Mouse (Mus musculus): ENCODE measurements around the gene Triap1. TPM values are rescaled to one million over a fixed set of nuclear protein-coding genes. Genes with fewer than 3 reads are reported as not detected.

Triap1 gene
- polyA plus RNA-seq, 1 experiment from 2014 or later: 45.9 TPM

DNA sequence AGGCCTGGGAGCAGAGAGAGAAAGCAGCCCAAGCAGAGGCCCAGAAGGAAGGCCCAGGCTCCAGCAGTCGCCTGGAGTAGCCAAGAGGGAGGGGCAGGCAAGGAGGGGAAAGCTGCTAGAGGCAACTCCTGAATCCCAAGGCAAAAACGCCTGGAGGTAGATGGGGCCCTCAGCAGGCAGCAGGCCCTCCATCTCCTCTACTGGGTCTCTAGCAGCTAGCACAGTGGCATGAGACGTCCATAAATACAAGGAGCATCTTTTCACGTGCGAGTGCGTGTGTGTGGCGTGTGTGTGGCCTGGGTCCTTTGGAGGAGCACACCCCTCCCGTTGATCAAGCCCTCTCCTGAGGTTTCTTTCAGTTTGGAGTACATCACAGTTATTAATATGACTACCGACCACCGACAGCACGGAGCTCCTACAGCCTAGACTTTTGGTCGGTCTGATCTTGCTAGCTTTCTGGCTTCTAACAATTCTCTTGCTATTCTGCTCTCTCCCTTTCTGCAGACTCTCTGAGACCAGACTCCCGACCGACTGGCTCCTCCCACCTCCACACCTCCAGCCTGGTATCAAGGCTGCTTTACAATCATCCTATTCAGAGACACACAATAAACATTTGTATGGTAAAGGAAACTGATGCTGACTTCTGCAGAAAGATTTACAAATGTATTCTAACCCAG is 23.9 kb upstream of the Triap1 start:
- no peak for ATAC-seq
- Histone ChIP-seq H3K4me3 (no peak overlapping the region), H3K4me1 (peaks cover 63% of the 10 kb centered on the region), H3K27me3 (replicated peaks) (no peaks in the 10 kb centered on the region), H3K4me2 (peak overlapping the region; percentile 41), H3K9ac (peak overlapping the region; percentile 12; the same call in 1 of the 2 replicates), H3K27ac (peak overlapping the region; percentile 60), H3K9me3 (replicated peaks) (no peaks in the 10 kb centered on the region), H3K36me3 (no peaks in the 10 kb centered on the region)
- 32% methylated on average over 14 of the region's 14 CpGs for WGBS (ENCODE audit: insufficient replicate concordance)

DNA sequence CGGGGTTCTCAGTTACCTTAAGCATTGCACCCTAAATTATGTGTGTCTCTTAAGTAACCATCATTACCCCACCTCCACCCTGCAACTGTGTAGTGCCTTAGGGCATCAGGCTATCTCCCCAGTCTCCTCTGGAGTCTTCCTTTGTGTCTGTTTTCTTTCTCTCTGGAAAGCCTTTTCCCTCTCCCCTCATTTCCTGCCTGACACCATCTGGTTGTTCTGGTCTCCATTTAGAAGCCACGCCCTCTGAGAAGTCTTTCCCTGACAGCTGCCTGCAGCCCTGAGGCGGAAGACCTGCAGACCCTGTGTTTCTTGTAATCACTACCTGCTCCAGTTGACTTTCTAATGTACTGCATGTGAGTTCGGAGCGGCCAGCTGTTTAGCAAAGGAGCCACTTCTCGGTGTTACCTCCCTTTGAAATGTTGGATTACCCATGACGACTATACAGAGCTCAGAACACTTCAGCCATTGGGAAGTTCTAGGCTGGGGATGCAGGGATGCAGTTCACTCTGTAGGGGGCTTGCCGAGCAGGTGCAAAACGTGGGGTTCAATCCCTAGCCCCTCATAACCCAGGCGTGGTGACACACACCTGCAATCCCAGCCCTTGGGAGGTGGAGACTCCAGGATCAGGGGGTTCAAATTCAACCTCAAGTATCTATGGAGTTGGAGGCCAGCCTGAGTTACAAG is 23.2 kb upstream of the Triap1 start:
- Histone ChIP-seq H3K36me3 (no peaks in the 10 kb centered on the region), H3K4me2 (peak overlapping the region; percentile 41), H3K27me3 (replicated peaks) (no peaks in the 10 kb centered on the region), H3K27ac (peak overlapping the region; percentile 60), H3K4me3 (no peak overlapping the region), H3K9ac (peak overlapping the region; percentile 44), H3K4me1 (peaks cover 56% of the 10 kb centered on the region), H3K9me3 (replicated peaks) (no peaks in the 10 kb centered on the region)
- ATAC-seq: no peak
- 13% methylated on average over 10 of the region's 10 CpGs for WGBS (ENCODE audit: insufficient replicate concordance)

DNA sequence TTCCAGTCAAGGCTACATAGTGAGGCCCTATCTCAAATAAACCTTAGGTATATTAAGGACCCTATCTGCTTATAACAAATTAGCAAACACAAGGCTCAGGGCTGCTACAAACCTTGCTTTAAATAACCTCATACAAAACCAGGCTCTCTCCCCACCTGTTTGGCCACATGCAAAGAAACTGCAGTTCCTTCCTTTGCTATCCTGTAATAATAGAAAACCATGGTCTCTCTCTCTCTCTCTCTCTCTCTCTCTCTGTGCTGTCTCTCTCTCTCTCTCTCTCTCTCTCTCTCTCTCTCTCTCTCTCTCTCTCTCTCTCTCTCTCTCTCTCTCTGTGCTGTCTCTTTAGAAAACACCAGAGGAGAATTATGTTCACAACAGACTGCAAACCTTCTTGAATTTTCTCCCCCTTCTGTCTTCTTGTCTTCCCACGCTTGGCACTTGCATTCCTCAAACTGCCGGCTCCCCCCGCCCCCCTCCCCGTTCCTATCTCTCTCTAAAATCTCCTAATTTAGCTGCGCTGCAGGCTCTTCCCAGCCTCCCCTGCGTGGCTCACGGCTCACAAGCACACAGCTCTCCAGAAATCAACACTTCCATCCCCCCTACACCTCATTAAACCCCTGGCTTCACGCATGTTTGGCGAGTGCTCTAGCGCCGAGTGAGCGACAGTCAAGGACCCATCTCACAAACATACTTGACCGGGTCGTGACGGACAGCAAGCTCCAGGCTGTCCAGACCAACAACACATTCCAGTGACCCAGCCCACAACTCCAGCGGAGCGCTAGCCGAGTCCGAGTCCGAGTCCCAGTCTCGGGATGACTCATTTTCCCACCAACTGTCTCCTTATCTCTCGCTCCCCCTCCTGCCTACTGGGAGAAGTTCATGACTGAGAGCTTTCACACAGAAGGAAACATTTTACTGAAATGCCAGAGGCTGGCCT is 21.8 kb upstream of the Triap1 start:
- Histone ChIP-seq H3K9me3 (replicated peaks) (no peaks in the 10 kb centered on the region), H3K27me3 (replicated peaks) (no peaks in the 10 kb centered on the region), H3K4me3 (peak overlapping the region; percentile 55), H3K36me3 (no peaks in the 10 kb centered on the region), H3K27ac (peak overlapping the region; percentile 74), H3K4me2 (peak overlapping the region; percentile 89), H3K4me1 (peaks cover 42% of the 10 kb centered on the region), H3K9ac (peak overlapping the region; percentile 71)
- WGBS (ENCODE audit: insufficient replicate concordance): 1% methylated on average over 22 of the region's 22 CpGs
- peak; percentile 79 for ATAC-seq

DNA sequence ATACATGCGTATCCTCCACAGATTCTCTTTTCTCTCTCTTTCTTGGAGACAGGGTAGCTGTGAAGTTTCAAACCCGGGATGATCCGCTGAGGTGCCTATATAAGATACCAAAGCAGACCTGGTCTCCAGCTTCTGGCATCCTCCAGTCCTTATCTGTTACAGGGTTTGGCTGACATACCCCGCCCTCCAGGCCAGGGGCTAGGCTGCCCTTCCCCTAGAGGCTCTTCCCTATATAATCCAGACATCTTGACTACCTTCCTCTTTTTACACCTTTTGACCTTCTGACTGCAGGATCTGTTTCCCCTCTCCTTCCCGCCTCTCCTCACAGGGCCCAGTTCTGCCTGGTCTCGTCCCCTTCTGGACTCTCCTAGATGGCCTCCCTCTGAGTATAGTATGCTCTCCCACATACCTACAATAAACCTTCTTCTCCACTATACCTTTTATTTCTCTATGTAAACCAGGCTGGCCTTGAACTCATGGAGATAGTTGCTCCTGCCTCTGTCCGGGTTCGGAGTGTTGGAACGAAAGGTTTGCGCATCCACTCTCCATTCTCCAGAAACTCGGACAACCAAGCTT is 14.7 kb upstream of the Triap1 start:
- 9% methylated on average over 11 of the region's 11 CpGs for WGBS (ENCODE audit: insufficient replicate concordance)
- Histone ChIP-seq H3K4me1 (peaks cover 51% of the 10 kb centered on the region), H3K27ac (peak overlapping the region; percentile 96), H3K9ac (peak overlapping the region; percentile 94), H3K9me3 (replicated peaks) (no peaks in the 10 kb centered on the region), H3K4me2 (peak overlapping the region; percentile 87), H3K27me3 (replicated peaks) (no peaks in the 10 kb centered on the region), H3K4me3 (peak overlapping the region; percentile 90), H3K36me3 (peaks cover 26% of the 10 kb centered on the region)
- peak; percentile 85 for ATAC-seq

DNA sequence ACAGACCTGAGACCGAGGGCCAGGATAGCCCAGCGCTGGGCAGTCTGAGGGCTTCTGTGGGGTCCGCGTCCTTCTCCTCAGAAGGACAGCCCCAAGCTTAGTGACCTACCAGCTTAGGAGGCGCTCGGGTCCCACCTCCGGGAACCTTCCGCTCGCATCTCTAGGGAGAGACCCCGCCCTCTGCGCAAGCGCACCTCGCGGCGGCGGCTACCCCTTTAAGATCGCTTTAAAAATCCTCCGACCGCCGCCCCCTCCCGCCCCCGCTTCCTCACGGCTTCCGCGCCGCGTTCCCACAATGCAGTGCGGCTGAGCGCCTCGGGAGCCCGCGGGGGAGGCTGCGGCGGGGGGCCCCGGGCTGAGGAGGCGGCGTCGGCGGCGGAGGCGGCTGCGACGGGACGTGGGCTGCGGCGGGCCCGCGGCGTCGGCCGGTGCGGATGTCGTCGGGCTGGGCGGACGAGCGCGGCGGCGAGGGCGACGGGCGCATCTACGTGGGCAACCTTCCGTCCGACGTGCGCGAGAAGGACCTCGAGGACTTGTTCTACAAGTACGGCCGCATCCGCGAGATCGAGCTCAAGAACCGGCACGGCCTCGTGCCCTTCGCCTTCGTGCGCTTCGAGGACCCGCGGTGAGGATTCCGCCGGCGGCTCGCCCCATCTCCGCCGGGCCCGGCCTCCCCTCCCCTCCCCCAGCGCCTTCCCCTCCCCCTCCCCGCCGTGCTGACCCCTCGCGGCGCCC is 14.0 kb upstream of the Triap1 start, which contains the start of gene Srsf9:
TSS of gene Srsf9 (plus strand) at position 303 of the 735 bp plus-strand sequence.
- peaks cover 58% of the 10 kb centered on the region for H3K4me1 ChIP-seq
- H3K27me3 ChIP-seq (replicated peaks): no peaks in the 10 kb centered on the region
- H3K4me2 ChIP-seq: peak within 1 kb of the TSS; percentile 87
- peak within 1 kb of the TSS; percentile 90 for H3K4me3 ChIP-seq
- H3K9me3 ChIP-seq (replicated peaks): no peaks in the 10 kb centered on the region
- WGBS (ENCODE audit: insufficient replicate concordance): under 1% methylated on average over 89 of the region's 97 CpGs
- H3K9ac ChIP-seq: peak within 1 kb of the TSS; percentile 94
- H3K36me3 ChIP-seq: peaks cover 33% of the 10 kb centered on the region
- peak within 1 kb of the TSS; percentile 96 for H3K27ac ChIP-seq
- peak; percentile 89 for ATAC-seq

DNA sequence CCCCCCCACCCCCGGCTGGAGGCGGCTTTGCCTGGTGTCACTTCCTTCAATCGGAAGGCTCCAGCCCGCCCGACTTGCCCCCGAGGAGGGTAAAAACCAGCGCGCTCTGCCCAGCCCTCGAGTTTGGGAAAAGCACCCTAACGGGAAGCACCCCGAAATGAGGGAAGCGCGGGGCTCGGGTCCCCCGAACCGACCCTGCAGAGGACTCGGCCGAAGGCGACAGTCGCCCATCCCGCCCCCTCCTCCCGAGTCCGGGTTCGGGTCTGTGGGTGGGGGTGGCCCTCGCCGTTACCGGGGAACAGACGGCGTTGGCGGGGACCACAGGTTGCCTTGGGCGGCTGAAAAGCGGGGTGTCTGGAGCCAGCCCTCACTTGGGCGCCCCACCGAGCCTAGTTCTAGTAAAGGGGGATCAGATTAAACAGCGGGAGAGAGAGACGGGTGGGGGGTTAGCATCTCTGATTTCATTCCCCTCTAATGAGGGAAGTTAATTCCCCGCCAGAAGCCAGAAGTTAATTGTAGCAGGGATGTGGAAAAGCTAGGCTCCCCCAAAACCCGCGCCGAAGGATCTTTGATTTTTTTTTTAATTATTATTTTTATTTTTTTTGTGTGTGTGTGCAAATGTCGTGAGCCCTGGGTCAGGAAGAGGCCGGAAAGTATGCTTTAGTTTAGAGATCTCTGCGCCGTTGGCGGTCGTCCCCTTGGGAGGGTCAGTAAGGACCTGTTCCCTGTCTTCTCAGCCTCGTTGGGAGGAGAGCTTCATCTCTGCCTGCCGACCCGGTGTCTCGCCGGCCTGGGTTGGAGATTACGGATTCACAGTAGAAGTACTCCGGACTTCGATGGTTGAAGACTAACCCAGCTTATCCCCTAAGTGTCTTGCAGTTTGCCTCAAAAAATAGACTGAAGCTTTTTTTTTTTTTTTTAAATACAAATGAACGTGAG is 13.1 kb upstream of the Triap1 start:
- Histone ChIP-seq H3K4me3 (peak overlapping the region; percentile 90), H3K27me3 (replicated peaks) (no peaks in the 10 kb centered on the region), H3K27ac (peak overlapping the region; percentile 96), H3K4me1 (peaks cover 67% of the 10 kb centered on the region), H3K9ac (peak overlapping the region; percentile 94), H3K4me2 (peak overlapping the region; percentile 87), H3K36me3 (peaks cover 42% of the 10 kb centered on the region), H3K9me3 (replicated peaks) (no peaks in the 10 kb centered on the region)
- peak; percentile 22; the same call in 1 of the 2 replicates for ATAC-seq
- 1% methylated on average over 53 of the region's 55 CpGs for WGBS (ENCODE audit: insufficient replicate concordance)

DNA sequence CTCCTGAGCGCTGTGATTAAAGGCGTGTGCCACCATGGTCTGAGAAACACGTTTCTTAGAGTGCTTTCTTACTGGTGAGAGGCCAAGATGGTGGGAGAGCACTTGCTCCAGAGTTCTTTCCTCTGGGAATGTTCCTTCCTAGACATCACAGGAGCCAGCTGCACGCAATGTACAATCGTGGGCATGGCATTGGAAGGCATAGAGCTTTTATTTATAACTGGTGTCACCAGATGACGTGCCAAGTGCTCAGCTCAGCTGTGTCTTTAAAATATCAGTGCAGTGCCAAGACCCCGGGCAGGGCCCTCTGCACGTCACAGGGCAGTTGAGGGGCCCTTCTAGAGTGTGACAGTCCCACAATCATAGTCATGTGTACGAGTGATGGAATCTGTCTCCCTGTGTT is 10.1 kb upstream of the Triap1 start:
- ATAC-seq: no peak
- Histone ChIP-seq H3K27ac (peak overlapping the region; percentile 92), H3K4me1 (peaks cover 79% of the 10 kb centered on the region), H3K4me2 (peak overlapping the region; percentile 87; the same call in 1 of the 2 replicates), H3K36me3 (peaks cover 73% of the 10 kb centered on the region), H3K4me3 (0 out of 2 replicates have a peak overlapping the region, but pooled peaks have one; percentile 6), H3K9ac (0 out of 2 replicates have a peak overlapping the region, but pooled peaks have one; percentile 18), H3K9me3 (replicated peaks) (no peaks in the 10 kb centered on the region), H3K27me3 (replicated peaks) (no peaks in the 10 kb centered on the region)
- WGBS (ENCODE audit: insufficient replicate concordance): 77% methylated on average over 9 of the region's 9 CpGs

DNA sequence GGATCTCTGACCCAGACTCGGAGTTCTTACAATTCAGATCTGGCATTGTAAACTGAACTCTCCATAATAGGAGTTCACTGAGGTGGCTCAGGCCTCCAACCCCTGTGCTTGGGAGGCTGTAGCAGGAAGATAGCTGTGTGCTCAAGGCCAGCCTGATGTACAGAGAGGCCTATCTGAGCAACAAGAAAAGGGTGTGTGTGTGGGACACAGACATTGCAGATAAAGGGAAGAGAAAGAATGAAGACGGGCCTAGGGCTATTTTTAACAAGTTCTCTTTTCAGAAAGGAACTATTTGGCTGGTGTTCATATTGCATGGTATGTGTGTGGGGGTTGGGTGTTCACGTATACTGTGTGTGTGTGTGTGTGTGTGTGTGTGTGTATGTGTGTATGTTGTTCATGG is 7.4 kb upstream of the Triap1 start:
- Histone ChIP-seq H3K9me3 (replicated peaks) (no peaks in the 10 kb centered on the region), H3K36me3 (peaks cover 98% of the 10 kb centered on the region), H3K27me3 (replicated peaks) (no peaks in the 10 kb centered on the region), H3K4me1 (peaks cover 88% of the 10 kb centered on the region), H3K27ac (peak overlapping the region; percentile 92), H3K9ac (peak overlapping the region; percentile 57), H3K4me2 (peak overlapping the region; percentile 60), H3K4me3 (peak overlapping the region; percentile 30)
- peak; percentile 98 for ATAC-seq
- 15% methylated on average over 3 of the region's 3 CpGs for WGBS (ENCODE audit: insufficient replicate concordance)

DNA sequence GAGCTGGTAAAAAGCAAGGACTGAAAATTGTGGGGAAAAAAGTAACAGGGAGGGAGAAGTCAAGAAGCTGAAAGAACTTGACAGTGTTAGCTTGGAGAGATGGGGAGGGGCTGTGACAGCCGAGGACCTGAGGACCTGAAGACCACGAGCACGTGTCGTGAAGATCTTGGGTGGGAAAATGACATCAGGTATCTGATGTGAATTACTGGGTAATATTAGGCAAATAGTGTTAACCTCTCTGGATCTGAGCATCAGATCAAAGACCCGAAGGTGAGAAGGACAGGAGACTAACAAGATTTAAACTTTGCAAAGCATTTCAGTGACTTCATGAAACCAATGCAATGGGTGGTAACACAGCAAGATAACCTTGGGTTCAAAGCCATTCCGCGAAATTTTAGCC is 1.0 kb upstream of the Triap1 start:
- H3K4me1 ChIP-seq: peaks cover 53% of the 10 kb centered on the region

More for the DNA sequence above, 1.0 kb upstream of the Triap1 start:
- WGBS (ENCODE audit: insufficient replicate concordance): 12% methylated on average over 7 of the region's 7 CpGs
- Histone ChIP-seq H3K27me3 (replicated peaks) (no peaks in the 10 kb centered on the region), H3K4me3 (peak overlapping the region; percentile 91), H3K9ac (peak overlapping the region; percentile 93), H3K9me3 (replicated peaks) (no peaks in the 10 kb centered on the region), H3K36me3 (peaks cover 66% of the 10 kb centered on the region), H3K4me2 (peak overlapping the region; percentile 85), H3K27ac (0 out of 2 replicates have a peak overlapping the region, but pooled peaks have one; percentile 0)
- ATAC-seq: no peak
